Mouse (Mus musculus) heart, adult 2 months (tissue): ENCODE data around the gene Cacybp.

Experiments used
- CTCF ChIP-seq: fragments of 200-600 bp; IDR thresholded peaks from 2 replicates; pipeline ENCODE4 v1.8.1; 2022; ENCODE audit warnings: antibody characterized with exemption, mild to moderate bottlenecking, moderate library complexity
- EP300 ChIP-seq: fragments of 200-500 bp; IDR thresholded peaks from 2 replicates; pipeline ENCODE4 v1.6.1; 2011; ENCODE audit warnings: low read depth, low read length, control low read depth; ENCODE audit not compliant: insufficient read depth
- POLR2A ChIP-seq: fragments of 200-500 bp; IDR thresholded peaks from 2 replicates; pipeline ENCODE4 v1.6.1; 2011; ENCODE audit warnings: mild to moderate bottlenecking, low read depth, low read length, control low read depth; ENCODE audit not compliant: insufficient read depth

DNA sequence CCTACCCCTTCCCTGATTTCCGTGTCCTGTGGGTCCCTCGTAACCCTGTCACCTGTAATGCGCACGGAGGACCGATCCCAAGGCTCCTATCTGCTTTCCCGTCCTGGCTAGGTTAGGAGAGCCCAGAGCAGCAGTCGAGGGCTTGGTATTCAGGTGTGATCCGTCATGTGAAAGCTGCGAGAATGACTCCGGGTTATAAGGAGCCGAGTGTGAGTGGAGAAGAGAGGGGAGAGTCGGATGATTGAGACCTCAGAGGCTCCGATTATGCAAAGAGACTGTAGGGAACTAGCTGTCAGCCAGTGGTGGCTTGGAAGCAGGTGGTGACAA lies 17.4 kb downstream of the Cacybp start:
- TF ChIP-seq CTCF (no peak), POLR2A (no peak), EP300 (no peak)
